ENCODE assay signal across 12 mouse cellular contexts in genomic region chr4:44713554-44714051, GRCm38 (mm10). TPM values are rescaled to one million over a fixed set of nuclear protein-coding genes. Genes with fewer than 3 reads are reported as not detected.
A peak's percentile ranks its signal among the peaks of the same experiment; 100 is the strongest.
DNase-seq lines count a peak whose midpoint lies in the region; ATAC-seq and TF ChIP-seq lines count a peak whose summit lies in the region.
"Had no signal": no experiment of that assay in that cellular context is flagged by ENCODE, and none has a peak within 500 bp of the region (broad histone marks: within the 10 kb centered on the region; RNA-seq: fewer than 3 reads in every experiment).

No protein-coding gene starts in this region.

- H3K27me3 ChIP-seq in heart, embryonic 11.5 days (ENCODE audit: control insufficient read depth, insufficient read depth, low read length) = peaks cover 87% of the 10 kb centered on the region
- peaks cover 92% of the 10 kb centered on the region for H3K27me3 ChIP-seq in E14TG2a.4 (ENCODE audit: insufficient read depth, low read length)
- peaks cover 94% of the 10 kb centered on the region for H3K27me3 ChIP-seq in limb, embryonic 13.5 days
- H3K27me3 ChIP-seq: CH12.LX had no signal

- H3K36me3 ChIP-seq in heart, embryonic 11.5 days (ENCODE audit: control insufficient read depth, insufficient read depth, low read length) = no peaks in the 10 kb centered on the region
- no peaks in the 10 kb centered on the region for H3K36me3 ChIP-seq in E14TG2a.4 (ENCODE audit: insufficient read depth, low read length)
- H3K36me3 ChIP-seq in limb, embryonic 13.5 days = no peaks in the 10 kb centered on the region

- WGBS in heart, embryonic 11.5 days (ENCODE audit: insufficient replicate concordance) = under 1% methylated on average over 19 of the region's 19 CpGs
- under 1% methylated on average over 19 of the region's 19 CpGs for WGBS in limb, embryonic 13.5 days

- ATAC-seq in heart, embryonic 11.5 days (replicated peaks; ENCODE audit: insufficient number of reproducible peaks, low FRiP score, low TSS enrichment) = no peak
- ATAC-seq in limb, embryonic 13.5 days (ENCODE audit: low FRiP score, low read depth) = no peak
- ATAC-seq: inflammation-experienced regulatory T-cells, adult 6 months had no signal

- intact Hi-C loops in heart, postnatal 36 days (cut with DNase I) = no loop called here

- no peak overlapping the region for H3K27ac ChIP-seq in heart, embryonic 11.5 days (ENCODE audit: low read depth, low read length)
- no peak overlapping the region for H3K27ac ChIP-seq in limb, embryonic 13.5 days
- H3K27ac ChIP-seq: stomach, postnatal 0 days had no signal

- peaks cover 10% of the 10 kb centered on the region for H3K4me1 ChIP-seq in heart, embryonic 11.5 days (ENCODE audit: control insufficient read depth, insufficient read depth, low read length)
- peaks cover 38% of the 10 kb centered on the region for H3K4me1 ChIP-seq in E14TG2a.4 (replicated peaks; ENCODE audit: low read depth, low read length)
- H3K4me1 ChIP-seq in limb, embryonic 13.5 days = peaks cover 20% of the 10 kb centered on the region

- H3K9ac ChIP-seq in heart, embryonic 11.5 days (ENCODE audit: low read depth, low read length) = no peak overlapping the region
- H3K9ac ChIP-seq in limb, embryonic 13.5 days = no peak overlapping the region

- no peak for TF ChIP-seq CTCF in E14TG2a.4 (conservative IDR thresholded peaks at IDR 0.05; ENCODE audit: low read length)

- DNase-seq in heart, postnatal 36 days = no peak
- DNase-seq in embryo, embryonic 11 days = peak; percentile 21
- no peak for DNase-seq in layer of hippocampus, adult 9-10 months (ENCODE audit: low spot score)
- DNase-seq in urinary bladder, adult 2 months (ENCODE audit: low spot score) = no peak
- DNase-seq in adrenal gland, postnatal 36 days = no peak
- DNase-seq: layer of hippocampus, postnatal 36 days had no signal

- H3K9me3 ChIP-seq in heart, embryonic 11.5 days (replicated peaks; ENCODE audit: control insufficient read depth, low read length) = no peaks in the 10 kb centered on the region
- H3K9me3 ChIP-seq in E14TG2a.4 (ENCODE audit: low read length) = no peaks in the 10 kb centered on the region
- H3K9me3 ChIP-seq in limb, embryonic 13.5 days = no peaks in the 10 kb centered on the region

- H3K4me2 ChIP-seq in heart, embryonic 11.5 days = peak overlapping the region; percentile 50
- H3K4me2 ChIP-seq in limb, embryonic 13.5 days (replicated peaks) = peak overlapping the region; percentile 35; the same call in 1 of the 2 replicates

- H3K4me3 ChIP-seq in heart, embryonic 11.5 days (ENCODE audit: low read depth, low read length) = no peak overlapping the region; the same call in 1 of the 2 replicates
- H3K4me3 ChIP-seq in E14TG2a.4 (replicated peaks; ENCODE audit: low read length) = peak overlapping the region; percentile 55
- H3K4me3 ChIP-seq in limb, embryonic 13.5 days = peak overlapping the region; percentile 5; the same call in 1 of the 2 replicates

RNA-seq across cellular contexts. Expression of gene Pax5, which starts 3.3 kb away (rescaled TPM):
- polyA plus RNA-seq in heart, embryonic 11.5 days (2014; fragmentation: Nextera tagmentation; extraction: Ambion mirVana) = not detected in 2 replicates
- under 1 TPM; 0.72 to 0.73 TPM for total RNA-seq in heart, postnatal 36 days (2021)
- not detected in 2 replicates for polyA plus RNA-seq in limb, embryonic 13.5 days (2015; fragmentation: Nextera tagmentation; extraction: Ambion mirVana)
- 0.01 and 0.06 TPM in 2 replicates for polyA plus RNA-seq in urinary bladder, adult 2 months (2012; rRNA removed)
- under 1 TPM; 0.63 to 0.66 TPM for total RNA-seq in adrenal gland, postnatal 36 days (2021)
- polyA plus RNA-seq: stomach, postnatal 0 days had no signal

RNA-seq across cellular contexts. Expression of gene Zcchc7, which starts 42.1 kb away (rescaled TPM):
- polyA plus RNA-seq in heart, embryonic 11.5 days (2014; fragmentation: Nextera tagmentation; extraction: Ambion mirVana) = 20.7 and 27.1 TPM in 2 replicates
- total RNA-seq in heart, postnatal 36 days (2021) = 10 to 100 TPM; 13.8 to 14.3 TPM
- polyA plus RNA-seq in limb, embryonic 13.5 days (2015; fragmentation: Nextera tagmentation; extraction: Ambion mirVana) = 41.5 and 47.7 TPM in 2 replicates
- 45.8 and 49.8 TPM in 2 replicates for polyA plus RNA-seq in urinary bladder, adult 2 months (2012; rRNA removed)
- total RNA-seq in adrenal gland, postnatal 36 days (2021) = 10 to 100 TPM; 41.8 to 51.2 TPM
